Mouse (Mus musculus) thymus, postnatal 10 days (tissue): ENCODE data around the gene Il1b.

Experiments
- DNase-seq, 2 experiments: peaks; one replicate each; pipeline ENCODE4 v3.0.0; 2021; ENCODE audit warnings: low spot score in 2 of 2

Gene Il1b

GRCm38 (mm10) chr2:129368795-129369194, 2.1 kb downstream of the Il1b start:
- DNase-seq: no peak

- no peak for DNase-seq
These were observed 2.8 kb downstream of the Il1b start for GRCm38 (mm10) chr2:129368106-129368505.

- DNase-seq: no peak
These were observed 3.7 kb downstream of the Il1b start for GRCm38 (mm10) chr2:129367246-129367645.

GRCm38 (mm10) chr2:129360975-129361560, 9.9 kb downstream of the Il1b start:
- no peak for DNase-seq

- no peak for DNase-seq
These were observed 10.7 kb downstream of the Il1b start for GRCm38 (mm10) chr2:129360197-129360596.

GRCm38 (mm10) chr2:129338138-129338621, 32.8 kb downstream of the Il1b start:
- no peak for DNase-seq

GRCm38 (mm10) chr2:129333471-129333870, 37.5 kb downstream of the Il1b start:
- no peak for DNase-seq

- DNase-seq: no peak
These were observed 40.4 kb downstream of the Il1b start for GRCm38 (mm10) chr2:129330540-129330939.

- DNase-seq: no peak
These were observed 40.9 kb downstream of the Il1b start for GRCm38 (mm10) chr2:129330024-129330423.

- no peak for DNase-seq
These were observed 42.7 kb downstream of the Il1b start for GRCm38 (mm10) chr2:129328238-129328637.

GRCm38 (mm10) chr2:129324216-129324615, 46.7 kb downstream of the Il1b start:
- DNase-seq: no peak

GRCm38 (mm10) chr2:129322117-129322635, 48.8 kb downstream of the Il1b start:
- DNase-seq: no peak

- no peak for DNase-seq
These were observed 50.8 kb downstream of the Il1b start for GRCm38 (mm10) chr2:129320033-129320605.

GRCm38 (mm10) chr2:129315831-129316230, 55.1 kb downstream of the Il1b start:
- DNase-seq: no peak

- no peak for DNase-seq
These were observed 56.1 kb downstream of the Il1b start for GRCm38 (mm10) chr2:129314880-129315279.
